Mouse (Mus musculus): Measurements from ENCODE around the gene Tmem200c. TPM values are rescaled to one million over a fixed set of nuclear protein-coding genes. Genes with fewer than 3 reads are reported as not detected.

Gene Tmem200c
- total RNA-seq, 1 experiment from 2014 or later = not detected

DNA sequence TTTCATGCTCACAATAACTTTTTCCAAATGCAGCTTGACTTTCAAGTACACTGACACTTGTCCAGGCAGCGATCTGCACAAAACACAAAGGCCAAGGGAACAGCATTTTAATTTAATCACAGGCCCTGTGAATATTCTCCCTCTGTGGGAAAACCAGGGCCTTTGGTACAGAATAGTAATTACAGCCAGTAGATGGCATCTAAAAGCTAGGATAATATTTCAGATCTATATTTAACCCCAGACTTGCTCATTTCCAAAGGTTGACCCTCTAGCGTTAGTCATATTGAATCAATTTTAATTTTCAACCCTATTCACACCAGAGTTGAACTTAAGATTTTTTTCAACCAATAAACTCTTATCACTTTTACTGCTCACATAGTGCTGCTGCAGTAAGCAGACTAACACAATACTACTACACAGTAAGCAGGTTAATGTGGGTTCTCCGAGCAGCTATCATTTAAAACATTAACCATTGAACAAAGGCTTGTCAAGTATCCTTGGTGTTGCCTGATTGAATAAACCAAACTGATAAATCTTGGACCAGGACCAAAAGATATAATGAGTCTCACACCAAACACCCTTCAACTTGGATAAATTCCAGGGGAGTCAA, 57.2 kb downstream of the Tmem200c start:
- no peak for ATAC-seq (replicated peaks; ENCODE audit: insufficient number of reproducible peaks, low FRiP score, low TSS enrichment, poor library complexity, severe bottlenecking)

DNA sequence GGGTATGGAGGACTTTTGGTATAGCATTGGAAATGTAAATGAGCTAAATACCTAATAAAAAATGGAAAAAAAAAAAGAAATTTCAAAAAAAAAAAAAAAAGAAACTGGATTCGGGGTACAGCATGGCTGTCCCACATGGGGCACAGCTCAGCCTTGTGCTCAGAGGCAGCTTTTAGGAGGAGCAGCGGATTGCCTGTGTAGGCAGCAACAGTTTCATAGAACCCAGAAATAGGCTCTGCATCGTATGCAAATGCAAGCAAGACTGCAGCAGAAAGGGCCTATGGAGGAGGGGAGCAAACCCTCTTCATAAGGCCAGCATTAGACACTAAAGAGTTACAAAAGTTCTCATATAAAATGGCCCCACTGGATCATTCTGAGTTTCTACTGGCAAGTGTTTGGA, 64.2 kb downstream of the Tmem200c start:
- ATAC-seq (replicated peaks; ENCODE audit: insufficient number of reproducible peaks, low FRiP score, low TSS enrichment, poor library complexity, severe bottlenecking) = no peak

Other genes with a start within 250 kb of the Tmem200c start
- gene Epb41l3, start 249.1 kb downstream of the Tmem200c start, total RNA-seq (2017) = 3.0 TPM in 1 of 3 replicates, not detected in the others